Mouse (Mus musculus): Measurements from ENCODE around the gene Lima1.
A peak's percentile ranks its signal among the peaks of the same experiment; 100 is the strongest.
"Not testable (repeated sequence)": the region's sequence is repeated elsewhere in the genome, so short reads cannot be mapped to it uniquely, and the experiment has no call there.

Gene Lima1

DNA sequence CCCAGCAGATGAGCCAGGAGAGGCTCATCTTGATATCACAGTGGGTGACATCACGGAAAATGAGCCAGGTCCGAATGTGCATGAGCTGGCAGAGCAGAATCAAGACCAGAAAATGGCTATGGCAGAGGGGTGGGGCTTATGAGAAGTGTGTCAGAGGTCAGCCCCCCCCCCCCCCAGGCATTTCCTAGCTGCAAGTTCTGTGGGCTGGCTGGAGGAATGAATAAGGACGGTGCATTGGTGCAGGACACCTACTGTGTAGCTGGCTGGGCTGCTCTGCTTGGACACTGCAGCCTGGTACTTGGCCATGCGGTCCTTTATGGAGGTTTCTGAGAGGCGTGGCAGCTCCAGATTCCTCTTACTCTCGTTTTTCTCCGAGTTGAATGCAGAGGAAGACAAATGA lies 69.1 kb downstream of the Lima1 start:
- DNase-seq (ENCODE audit: extremely low spot score, low spot score): peak; percentile 42

GRCm38 (mm10) chr15:99805673-99806072 lies 69.6 kb downstream of the Lima1 start:
- DNase-seq (ENCODE audit: extremely low spot score, low spot score): no peak

GRCm38 (mm10) chr15:99803186-99803644 lies 72.0 kb downstream of the Lima1 start:
- no peak for DNase-seq (ENCODE audit: extremely low spot score, low spot score)

- no peak for DNase-seq (ENCODE audit: extremely low spot score, low spot score)
Observed at GRCm38 (mm10) chr15:99801885-99802572, 73.2 kb downstream of the Lima1 start.

DNA sequence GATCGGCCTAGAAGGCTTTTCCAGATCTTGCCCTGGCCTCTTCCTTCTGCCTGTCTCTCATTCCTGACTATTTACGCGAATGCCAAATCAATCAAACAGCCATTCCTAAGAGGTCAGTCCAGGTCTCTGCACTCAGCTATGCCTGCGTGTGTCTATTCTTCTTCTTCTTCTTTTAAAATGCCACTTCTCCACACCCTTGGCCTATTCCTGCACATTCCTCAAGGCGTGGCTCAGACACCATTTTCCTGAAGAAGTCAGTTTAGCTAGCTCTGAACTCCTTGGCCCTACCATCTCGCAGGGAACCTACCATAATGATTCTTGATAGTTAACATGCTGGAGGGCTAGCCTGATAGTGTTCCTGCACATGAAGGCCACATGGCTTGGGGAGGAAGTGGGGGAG lies 75.5 kb downstream of the Lima1 start:
- DNase-seq (ENCODE audit: extremely low spot score, low spot score): no peak

DNA sequence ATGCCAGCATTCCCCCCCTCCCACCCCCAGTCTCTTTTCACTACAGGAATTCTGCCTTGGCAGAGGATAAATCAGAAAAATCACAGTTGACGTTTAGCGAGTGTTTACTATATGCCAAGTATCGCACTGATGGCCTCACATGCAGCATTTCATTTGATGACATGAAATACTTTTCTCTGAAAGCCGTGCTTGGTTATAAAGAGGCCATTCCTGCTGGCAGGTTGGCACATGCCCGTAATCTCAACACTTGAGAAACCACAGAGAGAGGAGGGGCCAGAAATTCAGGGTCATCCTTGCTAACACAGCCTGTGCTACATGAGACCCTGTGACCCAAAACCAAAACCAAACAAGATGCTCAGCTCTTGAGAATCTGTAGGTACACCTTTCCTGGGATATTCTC lies 77.4 kb downstream of the Lima1 start:
- no peak for DNase-seq (ENCODE audit: extremely low spot score, low spot score)

- no peak for DNase-seq (ENCODE audit: extremely low spot score, low spot score)
Observed at GRCm38 (mm10) chr15:99796735-99797134, 78.5 kb downstream of the Lima1 start.

DNA sequence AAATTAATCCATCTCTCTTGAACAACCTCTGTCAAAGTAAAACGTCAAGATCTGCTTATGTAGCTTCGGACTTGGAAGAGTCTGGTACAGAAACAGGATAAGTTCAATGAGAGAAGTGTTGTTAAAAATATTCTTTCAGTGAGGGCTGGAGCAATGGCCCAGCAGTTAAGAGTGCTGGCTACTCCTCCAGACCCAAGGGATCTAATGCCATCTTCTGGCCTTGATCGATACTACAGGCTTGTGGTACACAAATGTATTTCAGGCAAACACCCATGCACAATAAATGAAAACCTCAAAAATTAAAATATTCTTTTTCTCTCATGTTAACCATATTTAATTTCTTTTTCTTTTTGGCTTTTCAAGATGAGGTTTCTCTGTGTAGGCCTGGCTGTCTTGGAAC lies 79.2 kb downstream of the Lima1 start:
- no peak for DNase-seq (ENCODE audit: extremely low spot score, low spot score)

DNA sequence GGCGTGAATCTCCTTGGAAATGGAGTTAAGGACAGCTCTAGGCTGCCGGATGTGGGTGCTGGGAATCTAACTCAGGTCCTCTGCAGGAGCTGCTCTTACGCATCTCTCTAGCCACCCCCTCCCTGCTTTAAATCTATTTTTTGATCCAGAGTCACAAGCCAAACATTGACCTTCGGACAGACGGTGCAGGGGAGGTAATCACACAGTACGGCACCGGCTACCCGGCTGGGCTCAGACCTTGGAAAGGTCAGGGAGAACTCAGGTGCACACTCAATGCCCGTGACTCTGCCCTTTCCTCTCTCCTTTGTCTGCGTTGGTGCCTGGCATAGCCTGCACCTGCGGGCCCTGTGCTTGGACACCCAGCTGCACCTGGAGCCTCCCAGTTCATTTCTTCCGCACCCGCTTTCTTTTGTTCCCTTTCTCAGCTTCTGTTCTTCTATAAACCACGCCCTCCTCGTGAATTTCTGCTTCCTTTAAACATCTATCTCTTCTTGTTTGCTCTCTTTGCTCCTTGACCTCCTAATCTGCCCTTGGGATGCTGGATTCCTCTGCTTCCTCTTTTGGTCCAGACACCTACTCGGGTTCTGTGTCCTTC lies 82.9 kb downstream of the Lima1 start:
- no peak for DNase-seq (ENCODE audit: extremely low spot score, low spot score)

DNA sequence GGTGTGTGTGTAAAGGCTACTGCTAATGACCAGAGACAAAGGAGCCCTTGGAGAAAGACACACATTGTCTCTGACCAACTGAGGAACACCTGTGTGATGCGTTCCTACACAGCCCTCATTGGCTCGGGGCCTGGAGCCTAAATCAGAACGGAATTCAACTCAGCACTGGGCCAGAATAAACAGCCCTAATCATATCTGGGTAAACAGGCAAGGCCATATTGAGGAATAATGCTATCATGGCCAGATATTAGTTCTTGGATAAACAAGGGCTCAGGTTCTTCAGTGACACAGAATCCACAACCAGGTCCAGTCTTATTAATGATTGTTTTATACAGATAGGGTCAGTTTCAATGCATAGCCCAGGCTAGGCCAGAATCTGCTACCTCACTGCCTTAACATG lies 84.3 kb downstream of the Lima1 start:
- no peak for DNase-seq (ENCODE audit: extremely low spot score, low spot score)

- DNase-seq (ENCODE audit: extremely low spot score, low spot score): no peak
Observed at GRCm38 (mm10) chr15:99790464-99790863, 84.8 kb downstream of the Lima1 start.

GRCm38 (mm10) chr15:99787625-99788120 lies 87.6 kb downstream of the Lima1 start:
- no peak for DNase-seq (ENCODE audit: extremely low spot score, low spot score)

GRCm38 (mm10) chr15:99778677-99779335 lies 96.5 kb downstream of the Lima1 start:
- no peak for DNase-seq (ENCODE audit: extremely low spot score, low spot score)

DNA sequence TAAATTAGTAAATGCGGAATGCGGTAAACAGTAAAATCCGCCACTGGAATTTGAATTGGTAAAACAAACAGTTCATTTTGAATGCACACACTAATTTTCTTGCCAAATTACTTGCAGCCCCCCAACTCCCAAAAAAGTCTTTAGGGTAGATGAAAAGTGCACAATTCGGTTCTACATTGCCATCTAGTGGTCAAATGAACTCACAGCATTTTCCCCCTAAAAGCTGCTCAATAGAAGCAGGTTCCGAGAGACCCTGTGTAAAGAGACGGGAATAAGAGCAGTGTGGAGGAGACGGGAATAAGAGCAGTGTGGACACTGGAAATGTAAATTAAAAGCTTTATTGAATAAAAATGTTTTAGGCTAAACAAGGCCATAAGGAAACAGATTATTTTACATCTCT lies 97.1 kb downstream of the Lima1 start:
- no peak for DNase-seq (ENCODE audit: extremely low spot score, low spot score)

GRCm38 (mm10) chr15:99772925-99773324 lies 102.3 kb downstream of the Lima1 start:
- no peak for DNase-seq (ENCODE audit: extremely low spot score, low spot score)

GRCm38 (mm10) chr15:99772881-99772924 lies 102.6 kb downstream of the Lima1 start, which contains the start of gene Cers5:
Gene Cers5 (minus strand): TSS chr15:99772885.
- not testable (repeated sequence) for DNase-seq (ENCODE audit: extremely low spot score, low spot score)

DNA sequence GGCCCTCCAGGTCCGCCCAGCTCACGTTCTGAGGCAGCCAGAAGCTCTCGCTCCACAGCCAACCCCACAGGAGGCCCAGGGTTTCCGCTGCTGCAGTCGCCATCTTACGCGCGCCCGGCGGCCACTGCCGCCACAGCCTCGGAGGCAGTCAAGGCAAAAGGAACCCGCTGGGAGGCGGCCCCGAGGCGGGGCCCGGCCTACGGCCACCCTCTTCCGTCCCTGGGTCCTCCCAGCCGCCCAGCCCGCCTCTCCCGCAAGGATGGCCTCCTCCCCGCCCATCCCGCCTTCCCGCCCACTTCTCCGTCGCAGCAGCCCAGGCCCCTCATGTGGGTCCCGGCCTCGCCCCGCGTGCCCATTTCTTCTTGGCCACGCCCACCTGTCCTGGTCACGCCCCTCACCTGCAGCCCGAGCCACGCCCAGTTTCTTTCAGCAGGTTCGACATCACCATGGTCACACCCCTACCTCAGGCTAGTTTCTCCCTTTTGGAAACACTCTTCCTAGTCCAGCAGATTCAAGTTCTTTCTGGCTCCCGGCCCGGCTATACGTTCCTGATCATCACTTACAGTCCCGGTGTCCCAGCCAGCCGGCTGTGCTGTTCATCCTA lies 102.9 kb downstream of the Lima1 start:
- DNase-seq (ENCODE audit: extremely low spot score, low spot score): peak; percentile 89

GRCm38 (mm10) chr15:99771601-99772276 lies 103.5 kb downstream of the Lima1 start:
- no peak for DNase-seq (ENCODE audit: extremely low spot score, low spot score)

DNA sequence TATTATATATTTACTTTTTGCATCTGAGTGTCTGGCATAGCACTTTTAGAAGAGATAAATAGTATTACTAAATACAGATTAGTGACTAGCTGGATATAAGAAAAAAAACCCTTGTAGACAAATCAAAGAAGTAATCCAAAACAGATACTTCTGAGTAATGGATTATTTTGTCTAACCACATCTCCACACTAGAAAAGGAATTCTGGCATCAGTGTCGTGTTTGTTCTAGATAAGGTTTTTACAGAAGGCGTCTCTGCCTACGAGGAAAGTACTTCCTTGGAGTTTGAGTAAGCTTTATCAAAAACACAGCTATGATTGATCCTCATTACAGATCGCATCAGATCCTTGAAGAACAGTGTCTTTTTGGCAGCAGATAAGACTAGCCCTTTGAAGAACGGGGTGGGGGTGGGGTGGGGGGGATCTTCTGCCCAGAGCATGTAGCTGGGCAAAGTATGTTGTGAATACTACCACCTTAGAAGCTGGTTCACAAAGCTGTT lies 104.2 kb downstream of the Lima1 start:
- no peak for DNase-seq (ENCODE audit: extremely low spot score, low spot score)

DNA sequence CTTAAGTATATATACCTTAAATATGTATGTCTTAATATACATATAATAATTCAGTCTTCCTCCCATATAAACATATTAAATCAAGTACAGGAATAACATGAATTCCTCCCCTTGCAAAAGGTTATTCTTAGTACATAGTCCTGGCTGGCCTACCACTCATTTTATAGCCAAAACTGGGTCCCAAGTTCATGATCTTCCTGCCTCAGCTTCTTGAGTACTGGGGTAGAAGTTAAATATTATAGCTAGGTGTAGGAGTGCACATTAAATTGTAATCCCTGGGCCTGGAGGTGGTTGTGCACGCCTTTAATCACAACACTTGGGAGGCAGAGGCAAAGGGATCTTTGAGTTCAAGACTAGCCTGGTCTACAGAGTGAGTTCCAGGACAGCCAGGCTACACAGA lies 106.5 kb downstream of the Lima1 start:
- no peak for DNase-seq (ENCODE audit: extremely low spot score, low spot score)

- DNase-seq (ENCODE audit: extremely low spot score, low spot score): no peak
Observed at GRCm38 (mm10) chr15:99767467-99767866, 107.8 kb downstream of the Lima1 start.

DNA sequence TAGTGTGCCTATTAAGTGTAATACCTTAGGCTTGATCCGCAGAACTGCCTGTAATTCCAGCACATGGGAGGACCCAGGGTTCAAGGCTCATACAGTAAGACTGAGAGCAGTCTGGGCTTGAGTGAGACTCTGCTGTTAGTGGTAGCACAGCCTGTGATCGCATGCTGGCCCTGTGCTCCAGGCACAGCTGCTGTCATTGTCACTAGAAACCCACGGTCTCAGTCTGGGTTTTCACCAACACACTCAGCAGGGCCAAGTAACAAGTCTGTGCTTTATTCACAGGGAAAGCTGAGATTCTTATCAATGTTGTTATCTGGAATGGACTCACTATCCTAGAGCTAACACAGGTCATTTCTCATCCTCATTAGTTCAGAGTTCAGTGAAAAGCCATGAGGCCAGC lies 121.1 kb downstream of the Lima1 start:
- DNase-seq (ENCODE audit: extremely low spot score, low spot score): no peak

Measured in neural tube, embryonic 10.5 days (tissue).